13 mouse cellular contexts compared by ENCODE assay signal in the genomic region with DNA sequence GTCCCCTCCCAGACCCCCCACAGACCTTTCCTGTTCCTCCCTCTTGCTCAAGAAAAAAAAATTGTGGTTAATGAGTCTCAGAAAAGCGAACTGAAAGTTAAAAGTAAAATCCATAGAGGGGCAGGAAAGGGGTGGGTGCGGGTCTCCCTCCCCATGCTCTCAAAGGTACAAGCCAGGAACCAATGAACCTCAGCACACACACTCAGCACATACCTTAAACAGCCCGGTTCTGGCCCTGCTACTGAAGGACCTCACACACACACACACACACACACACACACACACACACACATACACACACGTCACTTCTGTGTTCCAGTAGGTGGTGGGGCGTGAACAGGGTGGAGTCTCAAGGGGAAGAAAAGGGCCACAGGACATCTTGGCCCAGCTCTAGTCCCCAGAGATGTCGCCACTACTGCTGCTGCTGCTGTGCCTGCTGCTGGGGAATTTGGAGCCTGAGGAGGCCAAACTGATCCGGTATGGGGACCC. TPM values are rescaled to one million over a fixed set of nuclear protein-coding genes. Genes with fewer than 3 reads are reported as not detected.
DNase-seq lines count a peak whose midpoint lies in the region; ATAC-seq and TF ChIP-seq lines count a peak whose summit lies in the region.
"Had no signal": no experiment of that assay in that cellular context is flagged by ENCODE, and none has a peak within 500 bp of the region (broad histone marks: within the 10 kb centered on the region; RNA-seq: fewer than 3 reads in every experiment).

A gene (plus strand): TSS at position 168 of the 489 bp plus-strand sequence.

- no peak for TF ChIP-seq EP300 in liver, embryonic 14.5 days (IDR thresholded peaks at IDR 0.05; ENCODE audit: low read depth)

- intact Hi-C loops in left cerebral cortex, adult 2 months (cut with DNase I), result no loop called here

- H3K4me2 ChIP-seq in liver, embryonic 14.5 days (ENCODE audit: low read depth), result 0 out of 2 replicates have a peak within 1 kb of the TSS, but pooled peaks have one; percentile 3
- no peak within 1 kb of the TSS for H3K4me2 ChIP-seq in liver, embryonic 11.5 days
- H3K4me2 ChIP-seq in hindbrain, embryonic 14.5 days (replicated peaks), result no peak within 1 kb of the TSS

- H3K9me3 ChIP-seq in liver, embryonic 14.5 days (ENCODE audit: control insufficient read depth, low read length), result no peaks in the 10 kb centered on the region
- no peaks in the 10 kb centered on the region for H3K9me3 ChIP-seq in liver, embryonic 11.5 days (ENCODE audit: control insufficient read depth, low read length)
- no peaks in the 10 kb centered on the region for H3K9me3 ChIP-seq in hindbrain, embryonic 14.5 days (ENCODE audit: control insufficient read depth, low read length)

- no peak for DNase-seq in liver, embryonic 14.5 days (ENCODE audit: low read depth in 3 of 3, low spot score in 3 of 3)
- DNase-seq in liver, embryonic 11.5 days (ENCODE audit: low spot score), result no peak
- DNase-seq in kidney, adult 9 months, result peak; percentile 79
- peak; percentile 81 for DNase-seq in lung, postnatal 25 days (ENCODE audit: low spot score)
- DNase-seq in spleen, postnatal 36 days (ENCODE audit: low spot score in 2 of 2), result peak; percentile 92 to 93
- DNase-seq in left cerebral cortex, adult 2 months (ENCODE audit: extremely low spot score in 1 of 2, low spot score in 2 of 2), result no peak
- no peak for DNase-seq in frontal cortex, postnatal 25 days (ENCODE audit: low spot score in 2 of 2)
- DNase-seq in hindbrain, embryonic 14.5 days (ENCODE audit: low spot score), result no peak
- DNase-seq: adrenal gland, postnatal 36 days; heart, postnatal 14 days; left cerebral cortex, postnatal 4 days; right cerebral cortex, postnatal 14 days had no signal

- ATAC-seq in liver, embryonic 14.5 days (ENCODE audit: insufficient read depth), result no peak
- ATAC-seq in liver, embryonic 11.5 days (replicated peaks; ENCODE audit: low FRiP score), result no peak
- ATAC-seq in hindbrain, embryonic 14.5 days (ENCODE audit: low FRiP score), result no peak
- ATAC-seq: forebrain, embryonic 16.5 days had no signal

- no peaks in the 10 kb centered on the region for H3K27me3 ChIP-seq in liver, embryonic 14.5 days (ENCODE audit: control insufficient read depth, insufficient read depth, low read length)
- peaks cover 8% of the 10 kb centered on the region; the same call in 1 of the 2 replicates for H3K27me3 ChIP-seq in liver, embryonic 11.5 days (replicated peaks; ENCODE audit: control insufficient read depth, insufficient read depth, low read length)
- no peaks in the 10 kb centered on the region for H3K27me3 ChIP-seq in hindbrain, embryonic 14.5 days (ENCODE audit: control insufficient read depth, insufficient read depth, low read length)

- H3K36me3 ChIP-seq in liver, embryonic 14.5 days (replicated peaks; ENCODE audit: control insufficient read depth, insufficient read depth, low read depth), result no peaks in the 10 kb centered on the region
- no peaks in the 10 kb centered on the region for H3K36me3 ChIP-seq in liver, embryonic 11.5 days (ENCODE audit: control insufficient read depth, insufficient read depth, low read length)
- no peaks in the 10 kb centered on the region for H3K36me3 ChIP-seq in hindbrain, embryonic 14.5 days (replicated peaks; ENCODE audit: control insufficient read depth, insufficient read depth)

- TF ChIP-seq CTCF in liver, embryonic 14.5 days (IDR thresholded peaks at IDR 0.05; ENCODE audit: low read depth), result no peak
- TF ChIP-seq CTCF in left cerebral cortex, adult 2 months (IDR thresholded peaks at IDR 0.05), result no peak

- H3K4me3 ChIP-seq in liver, embryonic 14.5 days (ENCODE audit: insufficient read depth in 1 of 2, low read depth in 2 of 2, low read length in 2 of 2), result no peak within 1 kb of the TSS
- H3K4me3 ChIP-seq in liver, embryonic 11.5 days (ENCODE audit: low read depth, low read length), result no peak within 1 kb of the TSS
- H3K4me3 ChIP-seq in left cerebral cortex, adult 2 months, result no peak within 1 kb of the TSS
- H3K4me3 ChIP-seq in hindbrain, embryonic 14.5 days (replicated peaks; ENCODE audit: low read length), result no peak within 1 kb of the TSS

- WGBS in liver, embryonic 14.5 days (ENCODE audit: insufficient replicate concordance), result 18% methylated on average over 7 of the region's 7 CpGs
- WGBS in liver, embryonic 11.5 days, result 37% methylated on average over 7 of the region's 7 CpGs
- 20% methylated on average over 7 of the region's 7 CpGs for WGBS in hindbrain, embryonic 14.5 days

- no peaks in the 10 kb centered on the region for H3K4me1 ChIP-seq in liver, embryonic 14.5 days (replicated peaks; ENCODE audit: control insufficient read depth in 2 of 2, insufficient read depth in 2 of 2, low read length in 1 of 2)
- H3K4me1 ChIP-seq in liver, embryonic 11.5 days (replicated peaks; ENCODE audit: control insufficient read depth, insufficient read depth, low read length), result no peaks in the 10 kb centered on the region
- H3K4me1 ChIP-seq in hindbrain, embryonic 14.5 days (replicated peaks; ENCODE audit: control insufficient read depth, insufficient read depth, low read length), result no peaks in the 10 kb centered on the region

- H3K9ac ChIP-seq in liver, embryonic 14.5 days (replicated peaks), result no peak within 1 kb of the TSS
- H3K9ac ChIP-seq in liver, embryonic 11.5 days (ENCODE audit: low read depth, low read length), result no peak within 1 kb of the TSS
- H3K9ac ChIP-seq in hindbrain, embryonic 14.5 days, result no peak within 1 kb of the TSS

- no peak within 1 kb of the TSS for H3K27ac ChIP-seq in liver, embryonic 14.5 days
- H3K27ac ChIP-seq in liver, embryonic 11.5 days (ENCODE audit: low read depth, low read length), result no peak within 1 kb of the TSS
- H3K27ac ChIP-seq in left cerebral cortex, adult 2 months, result no peak within 1 kb of the TSS
- no peak within 1 kb of the TSS for H3K27ac ChIP-seq in hindbrain, embryonic 14.5 days

RNA-seq across cellular contexts. Expression of the gene that starts here (rescaled TPM):
- 4.3 and 5.8 TPM in 2 replicates for polyA plus RNA-seq in liver, embryonic 14.5 days (2012; rRNA removed)
- polyA plus RNA-seq in liver, embryonic 14.5 days (2014; fragmentation: Nextera tagmentation; extraction: Ambion mirVana), result 6.7 and 8.6 TPM in 2 replicates
- 1.4 and 2.1 TPM in 2 replicates for polyA plus RNA-seq in liver, embryonic 11.5 days (2014; fragmentation: Nextera tagmentation; extraction: Ambion mirVana)
- total RNA-seq in left cerebral cortex, adult 2 months (2021), result under 1 TPM in 1 of 2 experiments, not detected in 1; 0.29 TPM
- 0.81 and 1.0 TPM in 2 replicates for polyA plus RNA-seq in hindbrain, embryonic 14.5 days (2014; fragmentation: Nextera tagmentation; extraction: Ambion mirVana)

Comparison
In these comparisons a context has a peak if more than half of its experiments do, and no peak if none do; other contexts are left out.
1. DNase-seq: peak in kidney, adult 9 months (single experiment), lung, postnatal 25 days (single experiment) and spleen, postnatal 36 days (2 of 2); none in liver, embryonic 14.5 days (0 of 3), liver, embryonic 11.5 days (single experiment), left cerebral cortex, adult 2 months (0 of 2), frontal cortex, postnatal 25 days (0 of 2) and hindbrain, embryonic 14.5 days (single experiment).